14 mouse cellular contexts compared by ENCODE assay signal in the genomic region with DNA sequence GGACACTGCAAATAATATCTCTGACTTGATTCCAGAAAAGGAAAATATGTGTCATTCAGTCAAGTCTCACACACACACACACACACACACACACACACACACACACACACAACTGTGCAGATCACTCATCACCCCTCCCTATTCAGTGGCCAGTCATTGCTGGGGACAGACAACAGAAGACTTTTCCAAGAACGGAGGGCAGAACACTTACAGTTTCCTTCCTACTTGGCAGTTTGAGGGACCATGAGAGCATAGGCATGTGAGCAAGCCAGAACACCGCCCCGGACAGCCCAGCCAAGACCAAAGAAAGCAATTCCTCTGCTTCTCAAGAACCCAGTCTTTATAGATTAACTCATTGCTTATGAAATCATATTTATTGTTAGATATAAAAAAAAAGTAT.
DNase-seq lines count a peak whose midpoint lies in the region; ATAC-seq and TF ChIP-seq lines count a peak whose summit lies in the region.
"Had no signal": no experiment of that assay in that cellular context is flagged by ENCODE, and none has a peak within 500 bp of the region (broad histone marks: within the 10 kb centered on the region; RNA-seq: fewer than 3 reads in every experiment).

No protein-coding gene starts in this region.

- intact Hi-C loops in gastrocnemius, adult 2 months (cut with DNase I) = no loop called here

- H3K27me3 ChIP-seq in limb, embryonic 15.5 days = no peaks in the 10 kb centered on the region
- H3K27me3 ChIP-seq in limb, embryonic 10.5 days (ENCODE audit: low read depth, poor library complexity, severe bottlenecking) = no peaks in the 10 kb centered on the region
- no peaks in the 10 kb centered on the region for H3K27me3 ChIP-seq in heart, embryonic 15.5 days
- H3K27me3 ChIP-seq: embryonic facial prominence, embryonic 13.5 days; megakaryocyte, embryonic 14.5 days had no signal

- no peak overlapping the region for H3K9ac ChIP-seq in limb, embryonic 15.5 days
- H3K9ac ChIP-seq in heart, embryonic 15.5 days = no peak overlapping the region
- H3K9ac ChIP-seq: embryonic facial prominence, embryonic 13.5 days had no signal

- peak overlapping the region; percentile 43 for H3K27ac ChIP-seq in limb, embryonic 15.5 days
- H3K27ac ChIP-seq in limb, embryonic 10.5 days = no peak overlapping the region
- peak overlapping the region; percentile 81 for H3K27ac ChIP-seq in gastrocnemius, adult 2 months
- peak overlapping the region; percentile 65 for H3K27ac ChIP-seq in heart, embryonic 15.5 days
- H3K27ac ChIP-seq: embryonic facial prominence, embryonic 13.5 days; kidney, postnatal 0 days had no signal

- H3K4me1 ChIP-seq in limb, embryonic 15.5 days = no peaks in the 10 kb centered on the region
- H3K4me1 ChIP-seq in limb, embryonic 10.5 days = peaks cover 8% of the 10 kb centered on the region; the same call in 1 of the 2 replicates
- peaks cover 3% of the 10 kb centered on the region; the same call in 1 of the 2 replicates for H3K4me1 ChIP-seq in heart, embryonic 15.5 days (replicated peaks)

- no peak for TF ChIP-seq CTCF in gastrocnemius, adult 2 months (IDR thresholded peaks at IDR 0.05)

- H3K4me2 ChIP-seq in limb, embryonic 15.5 days = no peak overlapping the region
- H3K4me2 ChIP-seq in heart, embryonic 15.5 days = no peak overlapping the region
- H3K4me2 ChIP-seq: embryonic facial prominence, embryonic 13.5 days had no signal

- no peak overlapping the region for H3K4me3 ChIP-seq in limb, embryonic 15.5 days
- no peak overlapping the region for H3K4me3 ChIP-seq in limb, embryonic 10.5 days
- H3K4me3 ChIP-seq in gastrocnemius, adult 2 months = no peak overlapping the region
- H3K4me3 ChIP-seq in heart, embryonic 15.5 days = no peak overlapping the region
- H3K4me3 ChIP-seq: embryonic facial prominence, embryonic 13.5 days; megakaryocyte, embryonic 14.5 days had no signal

- 74% methylated on average over 3 of the region's 3 CpGs for WGBS in limb, embryonic 15.5 days
- WGBS in limb, embryonic 10.5 days = 94% methylated on average over 3 of the region's 3 CpGs
- WGBS in heart, embryonic 15.5 days = 58% methylated on average over 3 of the region's 3 CpGs

- no peak for ATAC-seq in limb, embryonic 15.5 days (ENCODE audit: insufficient number of reproducible peaks, low FRiP score, low TSS enrichment, low read depth)
- ATAC-seq in heart, embryonic 15.5 days (replicated peaks; ENCODE audit: insufficient number of reproducible peaks, insufficient read depth, low FRiP score, low read depth) = peak; percentile 75
- ATAC-seq in granulocyte monocyte progenitor cell, adult 5-6 weeks (replicated peaks; ENCODE audit: poor library complexity, severe bottlenecking) = no peak

- H3K9me3 ChIP-seq in limb, embryonic 15.5 days = no peaks in the 10 kb centered on the region
- no peaks in the 10 kb centered on the region for H3K9me3 ChIP-seq in limb, embryonic 10.5 days (replicated peaks)
- no peaks in the 10 kb centered on the region for H3K9me3 ChIP-seq in heart, embryonic 15.5 days (replicated peaks)
- H3K9me3 ChIP-seq: embryonic facial prominence, embryonic 13.5 days; G1E; megakaryocyte, embryonic 14.5 days had no signal

- no peaks in the 10 kb centered on the region for H3K36me3 ChIP-seq in limb, embryonic 15.5 days
- no peaks in the 10 kb centered on the region for H3K36me3 ChIP-seq in limb, embryonic 10.5 days
- H3K36me3 ChIP-seq in heart, embryonic 15.5 days = no peaks in the 10 kb centered on the region
- H3K36me3 ChIP-seq: embryonic facial prominence, embryonic 13.5 days; G1E had no signal

- no peak for DNase-seq in limb, embryonic 10.5 days (ENCODE audit: low spot score)
- peak; percentile 63 for DNase-seq in gastrocnemius, adult 2 months
- DNase-seq in lung, postnatal 25 days (ENCODE audit: low spot score) = peak; percentile 78
- no peak for DNase-seq in ovary, adult 18-20 months (ENCODE audit: low spot score)
- DNase-seq: adrenal gland, adult 2 months; cerebellum, adult 11 months; thymus, postnatal 14 days had no signal

Comparison
In these comparisons a context has a peak if more than half of its experiments do, and no peak if none do; other contexts are left out.
1. DNase-seq: peak in gastrocnemius, adult 2 months (single experiment) and lung, postnatal 25 days (single experiment); none in limb, embryonic 10.5 days (single experiment) and ovary, adult 18-20 months (single experiment).